ENCODE assay signal across 15 mouse cellular contexts in the genomic region with DNA sequence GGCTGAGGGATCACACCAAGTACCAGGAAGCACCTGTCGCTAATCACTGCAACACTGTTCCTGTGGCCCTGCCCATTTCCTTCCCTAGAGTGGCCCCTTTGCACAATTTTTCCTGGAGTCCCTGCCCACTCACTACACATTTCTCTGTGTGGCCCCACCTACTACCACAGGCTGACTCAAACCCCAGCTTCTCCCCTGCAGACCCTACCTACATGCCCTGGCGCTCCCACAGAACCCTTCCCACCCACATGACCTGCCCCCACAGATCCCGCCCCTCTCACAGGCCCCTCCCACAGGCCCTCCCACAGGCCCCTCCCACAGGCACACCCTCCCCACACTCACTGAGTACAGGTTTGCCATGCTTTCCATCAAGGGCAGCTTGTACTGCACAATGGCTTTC. TPM values are rescaled to one million over a fixed set of nuclear protein-coding genes. Genes with fewer than 3 reads are reported as not detected.
DNase-seq lines count a peak whose midpoint lies in the region; ATAC-seq lines count a peak whose summit lies in the region.
"Had no signal": no experiment of that assay in that cellular context is flagged by ENCODE, and none has a peak within 500 bp of the region (broad histone marks: within the 10 kb centered on the region; RNA-seq: fewer than 3 reads in every experiment).

No protein-coding gene starts in this region.

- H3K9ac ChIP-seq in liver, embryonic 15.5 days = no peak overlapping the region
- H3K9ac ChIP-seq: neural tube, embryonic 13.5 days had no signal

- peak; percentile 95 for DNase-seq in heart, adult 11 months
- no peak for DNase-seq in heart, postnatal 14 days
- peak; percentile 35 for DNase-seq in thymus, postnatal 25 days
- no peak for DNase-seq in thymus, postnatal 10 days (ENCODE audit: low spot score in 2 of 2)
- peak; percentile 64 for DNase-seq in thymus, postnatal 4 days
- DNase-seq in cerebellum, postnatal 25 days = no peak
- no peak for DNase-seq in B cell, adult 2 months
- DNase-seq: adrenal gland, postnatal 25 days; cerebellum, postnatal 36 days; kidney, postnatal 10 days had no signal

- H3K4me1 ChIP-seq in liver, embryonic 15.5 days (replicated peaks) = peaks cover 8% of the 10 kb centered on the region
- H3K4me1 ChIP-seq: neural tube, embryonic 13.5 days had no signal

- H3K36me3 ChIP-seq in liver, embryonic 15.5 days (replicated peaks) = no peaks in the 10 kb centered on the region
- H3K36me3 ChIP-seq: forebrain, embryonic 10.5 days; neural tube, embryonic 13.5 days had no signal

- 8% methylated on average over 3 of the region's 3 CpGs for WGBS in liver, embryonic 15.5 days (ENCODE audit: insufficient replicate concordance)

- no peaks in the 10 kb centered on the region for H3K9me3 ChIP-seq in liver, embryonic 15.5 days (replicated peaks)
- H3K9me3 ChIP-seq: neural tube, embryonic 13.5 days had no signal

- no peak overlapping the region for H3K27ac ChIP-seq in liver, embryonic 15.5 days (replicated peaks)
- H3K27ac ChIP-seq: forebrain, embryonic 10.5 days; heart, adult 2 months; neural tube, embryonic 13.5 days had no signal

- intact Hi-C loops in heart, postnatal 14 days (cut with DNase I) = no loop called here

- H3K27me3 ChIP-seq in liver, embryonic 15.5 days = no peaks in the 10 kb centered on the region
- H3K27me3 ChIP-seq: neural tube, embryonic 13.5 days had no signal

- H3K4me2 ChIP-seq in liver, embryonic 15.5 days = no peak overlapping the region; the same call in 1 of the 2 replicates
- H3K4me2 ChIP-seq: neural tube, embryonic 13.5 days had no signal

- H3K4me3 ChIP-seq in liver, embryonic 15.5 days (replicated peaks) = no peak overlapping the region
- H3K4me3 ChIP-seq: forebrain, embryonic 10.5 days; heart, adult 2 months; neural tube, embryonic 13.5 days had no signal

- peak; percentile 31 for ATAC-seq in liver, embryonic 15.5 days (ENCODE audit: insufficient read depth)

RNA-seq across cellular contexts. Expression of a gene that starts 13.1 kb away (rescaled TPM):
- not detected for total RNA-seq in heart, postnatal 14 days (2021)
- not detected in 2 replicates for polyA plus RNA-seq in liver, embryonic 15.5 days (2015; fragmentation: Nextera tagmentation; extraction: Ambion mirVana)
- total RNA-seq: heart, adult 2 months had no signal
- polyA plus RNA-seq: forebrain, embryonic 10.5 days; limb, embryonic 14.5 days; neural tube, embryonic 13.5 days had no signal

RNA-seq across cellular contexts. Expression of a gene that starts 14.1 kb away (rescaled TPM):
- not detected for total RNA-seq in heart, postnatal 14 days (2021)
- 0.03 and 0.07 TPM in 2 replicates for polyA plus RNA-seq in liver, embryonic 15.5 days (2015; fragmentation: Nextera tagmentation; extraction: Ambion mirVana)
- total RNA-seq: heart, adult 2 months had no signal

RNA-seq across cellular contexts. Expression of a gene that starts 30.4 kb away (rescaled TPM):
- total RNA-seq in heart, postnatal 14 days (2021) = 1 to 10 TPM; 4.3 to 6.0 TPM
- 11.9 and 14.6 TPM in 2 replicates for polyA plus RNA-seq in liver, embryonic 15.5 days (2015; fragmentation: Nextera tagmentation; extraction: Ambion mirVana)

Comparison
In these comparisons a context has a peak if more than half of its experiments do, and no peak if none do; other contexts are left out.
1. DNase-seq: peak in heart, adult 11 months (single experiment), thymus, postnatal 25 days (single experiment) and thymus, postnatal 4 days (single experiment); none in heart, postnatal 14 days (0 of 2), thymus, postnatal 10 days (0 of 2), cerebellum, postnatal 25 days (0 of 2) and B cell, adult 2 months (0 of 2).